Mouse (Mus musculus) hindbrain, embryonic 12.5 days (tissue): Measurements from ENCODE around the gene Pxylp1. TPM values are rescaled to one million over a fixed set of nuclear protein-coding genes. Genes with fewer than 3 reads are reported as not detected.

Experiments used
- ATAC-seq: fragments of 200-750 bp; cut with Nextera tagmentation; 2 replicates; pipeline ENCODE4 v1.8.0; 2017; ENCODE audit warnings: moderate TSS enrichment; ENCODE audit not compliant: low FRiP score
- H3K27ac ChIP-seq: fragments of 300-500 bp; sonication (generic); 2 replicates; pipeline ENCODE4 v1.5.1; 2016; ENCODE audit warnings: mild to moderate bottlenecking
- H3K27me3 ChIP-seq: fragments of 300-500 bp; sonication (generic); 2 replicates; pipeline ENCODE4 v1.6.1; 2016; ENCODE audit warnings: mild to moderate bottlenecking
- H3K36me3 ChIP-seq: fragments of 300-500 bp; sonication (generic); 2 replicates; pipeline ENCODE4 v1.6.1; 2016; ENCODE audit warnings: mild to moderate bottlenecking
- H3K4me1 ChIP-seq: fragments of 300-500 bp; sonication (generic); 2 replicates; pipeline ENCODE4 v1.6.1; 2016
- H3K4me2 ChIP-seq: fragments of 300-500 bp; sonication (generic); replicated peaks from 2 replicates; pipeline ENCODE4 v1.6.1; 2016; ENCODE audit warnings: mild to moderate bottlenecking
- H3K4me3 ChIP-seq: fragments of 300-500 bp; sonication (generic); 2 replicates; pipeline ENCODE4 v1.5.1; 2016; ENCODE audit warnings: mild to moderate bottlenecking
- H3K9ac ChIP-seq: fragments of 300-500 bp; sonication (generic); 2 replicates; pipeline ENCODE4 v1.6.1; 2016; ENCODE audit warnings: mild to moderate bottlenecking, moderate library complexity
- H3K9me3 ChIP-seq: fragments of 300-500 bp; sonication (generic); replicated peaks from 2 replicates; pipeline ENCODE4 v1.6.1; 2016; ENCODE audit warnings: mild to moderate bottlenecking
- WGBS: fragments of 180-500 bp; shearing (Covaris S2); methylation state at CpG from one replicate; pipeline ENCODE4 v1.1.7; 2016; 5-methylcytosine and 5-hydroxymethylcytosine counted together
- polyA plus RNA-seq: library from polyadenylated mRNA; unstranded; fragments of >200 nt; fragmentation: Nextera tagmentation; extraction: Ambion mirVana; gene quantifications from 2 replicates; pipeline ENCODE4 v1.2.1, GENCODE M21; 2016

Pxylp1 gene
- polyA plus RNA-seq, 1 experiment from 2014 or later, result 59.9 TPM

GRCm38 (mm10) chr9:96800131-96800825 lies 92.2 kb downstream of the Pxylp1 start:
- H3K9ac ChIP-seq, result no peak overlapping the region
- H3K9me3 ChIP-seq, result no peaks in the 10 kb centered on the region
- WGBS, result 33% methylated on average over 5 of the region's 5 CpGs
- H3K27me3 ChIP-seq, result no peaks in the 10 kb centered on the region
- H3K27ac ChIP-seq, result no peak overlapping the region
- no peak overlapping the region for H3K4me3 ChIP-seq
- ATAC-seq, result no peak
- H3K4me1 ChIP-seq, result peaks cover 9% of the 10 kb centered on the region
- no peaks in the 10 kb centered on the region for H3K36me3 ChIP-seq
- no peak overlapping the region for H3K4me2 ChIP-seq

GRCm38 (mm10) chr9:96797311-96797710 lies 95.2 kb downstream of the Pxylp1 start:
- Histone ChIP-seq H3K4me3 (no peak overlapping the region), H3K27me3 (no peaks in the 10 kb centered on the region), H3K9me3 (no peaks in the 10 kb centered on the region), H3K27ac (no peak overlapping the region), H3K9ac (no peak overlapping the region), H3K4me2 (no peak overlapping the region), H3K36me3 (no peaks in the 10 kb centered on the region), H3K4me1 (peaks cover 11% of the 10 kb centered on the region)
- 90% methylated on average over 3 of the region's 3 CpGs for WGBS
- no peak for ATAC-seq

GRCm38 (mm10) chr9:96795399-96795928 lies 97.0 kb downstream of the Pxylp1 start:
- H3K27me3 ChIP-seq, result no peaks in the 10 kb centered on the region
- H3K9ac ChIP-seq, result peak overlapping the region; percentile 65
- peak overlapping the region; percentile 44 for H3K4me3 ChIP-seq
- no peaks in the 10 kb centered on the region for H3K36me3 ChIP-seq
- H3K4me1 ChIP-seq, result peaks cover 10% of the 10 kb centered on the region
- H3K27ac ChIP-seq, result peak overlapping the region; percentile 67; the same call in 1 of the 2 replicates
- WGBS, result 16% methylated on average over 10 of the region's 10 CpGs
- no peaks in the 10 kb centered on the region; the same call in 1 of the 2 replicates for H3K9me3 ChIP-seq
- H3K4me2 ChIP-seq, result peak overlapping the region; percentile 70
- ATAC-seq, result peak; percentile 86

- ATAC-seq, result no peak
- 87% methylated on average over 2 of the region's 2 CpGs for WGBS
- H3K4me3 ChIP-seq, result no peak overlapping the region
- no peaks in the 10 kb centered on the region for H3K27me3 ChIP-seq
- H3K4me2 ChIP-seq, result no peak overlapping the region
- no peak overlapping the region for H3K27ac ChIP-seq
- H3K9ac ChIP-seq, result no peak overlapping the region
- H3K4me1 ChIP-seq, result peaks cover 7% of the 10 kb centered on the region
- no peaks in the 10 kb centered on the region for H3K36me3 ChIP-seq
- H3K9me3 ChIP-seq, result no peaks in the 10 kb centered on the region; the same call in 1 of the 2 replicates
These were observed 97.9 kb downstream of the Pxylp1 start for GRCm38 (mm10) chr9:96794601-96795000.

GRCm38 (mm10) chr9:96792543-96792942 lies 99.9 kb downstream of the Pxylp1 start:
- Histone ChIP-seq H3K4me1 (peaks cover 6% of the 10 kb centered on the region), H3K27ac (no peak overlapping the region), H3K4me3 (no peak overlapping the region), H3K9me3 (no peaks in the 10 kb centered on the region; the same call in 1 of the 2 replicates), H3K36me3 (no peaks in the 10 kb centered on the region), H3K27me3 (no peaks in the 10 kb centered on the region), H3K4me2 (no peak overlapping the region), H3K9ac (no peak overlapping the region)
- WGBS, result 92% methylated on average over 2 of the region's 2 CpGs
- no peak for ATAC-seq

GRCm38 (mm10) chr9:96790389-96791007 lies 102.0 kb downstream of the Pxylp1 start:
- Histone ChIP-seq H3K4me2 (no peak overlapping the region), H3K9me3 (no peaks in the 10 kb centered on the region; the same call in 1 of the 2 replicates), H3K36me3 (no peaks in the 10 kb centered on the region), H3K4me1 (peaks cover 5% of the 10 kb centered on the region), H3K27ac (no peak overlapping the region), H3K4me3 (no peak overlapping the region), H3K9ac (no peak overlapping the region), H3K27me3 (no peaks in the 10 kb centered on the region)
- WGBS, result 50% methylated on average over 4 of the region's 4 CpGs
- ATAC-seq, result no peak

- H3K4me3 ChIP-seq, result no peak overlapping the region
- no peak overlapping the region for H3K4me2 ChIP-seq
- no peak overlapping the region for H3K9ac ChIP-seq
- no peak for ATAC-seq
- H3K27ac ChIP-seq, result no peak overlapping the region
- no peaks in the 10 kb centered on the region for H3K4me1 ChIP-seq
- H3K36me3 ChIP-seq, result no peaks in the 10 kb centered on the region
- H3K9me3 ChIP-seq, result no peaks in the 10 kb centered on the region; the same call in 1 of the 2 replicates
- no peaks in the 10 kb centered on the region for H3K27me3 ChIP-seq
- 81% methylated on average over 3 of the region's 3 CpGs for WGBS
These were observed 102.6 kb downstream of the Pxylp1 start for GRCm38 (mm10) chr9:96789906-96790305.

- H3K27me3 ChIP-seq, result no peaks in the 10 kb centered on the region
- H3K4me2 ChIP-seq, result no peak overlapping the region
- H3K4me1 ChIP-seq, result peaks cover 2% of the 10 kb centered on the region; the same call in 1 of the 2 replicates
- H3K9me3 ChIP-seq, result no peaks in the 10 kb centered on the region; the same call in 1 of the 2 replicates
- no peak overlapping the region for H3K27ac ChIP-seq
- 80% methylated on average over 10 of the region's 10 CpGs for WGBS
- no peak overlapping the region for H3K9ac ChIP-seq
- no peak overlapping the region for H3K4me3 ChIP-seq
- no peak for ATAC-seq
- H3K36me3 ChIP-seq, result no peaks in the 10 kb centered on the region
These were observed 104.7 kb downstream of the Pxylp1 start for GRCm38 (mm10) chr9:96787797-96788196.

GRCm38 (mm10) chr9:96785871-96786342 lies 106.6 kb downstream of the Pxylp1 start:
- Histone ChIP-seq H3K9me3 (no peaks in the 10 kb centered on the region; the same call in 1 of the 2 replicates), H3K4me3 (no peak overlapping the region), H3K27ac (no peak overlapping the region), H3K9ac (no peak overlapping the region), H3K4me1 (peaks cover 2% of the 10 kb centered on the region; the same call in 1 of the 2 replicates), H3K4me2 (no peak overlapping the region), H3K36me3 (no peaks in the 10 kb centered on the region), H3K27me3 (no peaks in the 10 kb centered on the region)
- WGBS, result 55% methylated on average over 9 of the region's 9 CpGs
- no peak for ATAC-seq

- Histone ChIP-seq H3K4me3 (no peak overlapping the region), H3K36me3 (no peaks in the 10 kb centered on the region), H3K27ac (no peak overlapping the region), H3K9me3 (no peaks in the 10 kb centered on the region), H3K4me1 (peaks cover 2% of the 10 kb centered on the region; the same call in 1 of the 2 replicates), H3K9ac (no peak overlapping the region), H3K4me2 (no peak overlapping the region), H3K27me3 (no peaks in the 10 kb centered on the region)
- ATAC-seq, result no peak
- 82% methylated on average over 3 of the region's 3 CpGs for WGBS
These were observed 107.3 kb downstream of the Pxylp1 start for GRCm38 (mm10) chr9:96785187-96785586.

GRCm38 (mm10) chr9:96783667-96784066 lies 108.8 kb downstream of the Pxylp1 start:
- no peak for ATAC-seq
- no peak overlapping the region for H3K4me3 ChIP-seq
- 86% methylated on average over 9 of the region's 9 CpGs for WGBS

GRCm38 (mm10) chr9:96783258-96783657 lies 109.2 kb downstream of the Pxylp1 start:
- H3K4me3 ChIP-seq, result no peak overlapping the region
- no peaks in the 10 kb centered on the region for H3K36me3 ChIP-seq
- H3K27ac ChIP-seq, result no peak overlapping the region
- ATAC-seq, result no peak
- WGBS, result 54% methylated on average over 5 of the region's 5 CpGs
- H3K4me2 ChIP-seq, result no peak overlapping the region
- H3K4me1 ChIP-seq, result peaks cover 2% of the 10 kb centered on the region; the same call in 1 of the 2 replicates
- no peaks in the 10 kb centered on the region for H3K27me3 ChIP-seq
- no peaks in the 10 kb centered on the region for H3K9me3 ChIP-seq
- H3K9ac ChIP-seq, result no peak overlapping the region

More at GRCm38 (mm10) chr9:96783667-96784066, 108.8 kb downstream of the Pxylp1 start:
- Histone ChIP-seq H3K9me3 (no peaks in the 10 kb centered on the region), H3K4me2 (no peak overlapping the region), H3K36me3 (no peaks in the 10 kb centered on the region), H3K4me1 (peaks cover 2% of the 10 kb centered on the region; the same call in 1 of the 2 replicates), H3K27me3 (no peaks in the 10 kb centered on the region), H3K9ac (no peak overlapping the region), H3K27ac (no peak overlapping the region)
